Mouse (Mus musculus): ENCODE results near the gene Ldhd.
A peak's percentile ranks its signal among the peaks of the same experiment; 100 is the strongest.

Ldhd gene

DNA sequence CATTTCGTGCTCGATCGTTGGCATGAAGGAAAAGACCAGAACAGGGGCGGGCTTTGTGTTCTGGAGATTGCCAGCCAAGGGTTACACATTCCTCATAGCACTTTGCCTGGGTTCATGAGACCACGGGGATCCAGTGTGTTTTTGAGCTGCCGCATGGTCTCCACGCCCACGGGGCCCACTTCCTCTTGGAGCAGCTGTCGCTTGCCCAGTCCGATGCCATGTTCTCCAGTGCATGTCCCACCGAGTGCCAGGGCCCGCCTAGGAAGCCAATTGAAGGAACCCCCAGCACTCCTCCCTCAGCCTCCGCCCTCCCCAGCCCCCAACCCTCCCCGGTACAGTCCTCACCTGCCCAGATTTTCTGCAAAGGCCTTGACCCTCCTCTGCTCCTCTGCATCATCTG, 3.2 kb downstream of the Ldhd start:
- DNase-seq = peak in 1 of 2 experiments; percentile 13

DNA sequence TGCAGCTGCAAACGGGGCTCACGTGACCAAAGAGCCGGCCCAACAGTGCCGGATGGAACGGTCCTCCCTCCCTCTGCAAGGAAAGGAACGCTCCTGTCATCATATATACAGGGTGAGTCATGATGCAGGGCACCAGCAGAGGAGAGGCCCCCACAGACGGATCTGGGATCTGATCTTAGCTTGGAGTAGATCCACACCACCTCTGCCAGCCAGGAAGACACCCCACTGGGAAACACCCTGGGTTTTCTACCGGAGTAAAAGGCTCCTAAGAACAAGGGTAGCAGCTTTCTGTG, 3.7 kb downstream of the Ldhd start:
- no peak for DNase-seq

GRCm38 (mm10) chr8:111625694-111626527, 4.3 kb downstream of the Ldhd start:
- DNase-seq = peak; percentile 85

GRCm38 (mm10) chr8:111624853-111625221, 5.3 kb downstream of the Ldhd start:
- DNase-seq = no peak

- DNase-seq = peak; percentile 50 to 73
Observed at GRCm38 (mm10) chr8:111624081-111624852, 5.9 kb downstream of the Ldhd start.

GRCm38 (mm10) chr8:111622553-111622952, 7.6 kb downstream of the Ldhd start:
- DNase-seq = no peak

DNA sequence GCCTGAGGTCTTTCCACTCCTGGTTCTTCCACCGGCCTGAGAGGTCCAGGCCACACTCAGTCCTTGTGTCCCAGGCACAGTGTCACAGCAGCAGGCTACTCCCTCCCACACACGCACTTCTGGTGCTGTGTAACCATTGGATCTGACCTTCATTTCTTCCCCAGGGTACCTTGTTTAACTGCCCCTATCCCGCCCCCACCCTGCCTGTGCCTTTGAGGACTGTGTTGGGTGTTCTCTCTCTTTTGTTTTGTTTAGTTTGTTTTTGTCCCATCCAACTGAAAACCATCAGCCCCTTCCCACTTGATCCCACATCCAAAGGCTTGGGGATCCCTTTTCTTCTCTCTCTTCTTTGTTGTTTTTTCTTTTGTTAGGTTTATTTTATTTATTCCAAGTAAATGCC, 8.1 kb downstream of the Ldhd start:
- no peak for DNase-seq

GRCm38 (mm10) chr8:111619936-111620335, 10.2 kb downstream of the Ldhd start:
- peak in 1 of 2 experiments; percentile 11 for DNase-seq

DNA sequence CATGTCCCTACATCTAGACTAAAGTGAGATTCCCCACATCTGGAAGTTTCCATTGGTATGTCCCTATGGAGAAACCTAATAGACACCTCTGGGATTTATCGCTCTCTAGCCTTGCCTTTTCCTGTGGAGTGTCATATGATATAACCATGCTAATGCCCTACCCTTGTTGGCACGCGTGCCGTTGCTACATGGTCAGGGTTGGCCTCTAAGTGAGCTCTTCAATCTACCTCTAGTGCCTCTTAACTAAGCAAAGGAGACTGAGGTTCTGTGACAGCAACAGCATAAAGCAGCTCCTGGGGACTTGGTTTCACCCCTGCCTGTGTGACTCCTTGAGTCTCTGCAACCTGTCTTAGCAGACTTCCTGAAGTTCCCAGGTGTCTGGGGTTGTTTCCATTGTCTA, 11.9 kb downstream of the Ldhd start:
- DNase-seq = no peak

DNA sequence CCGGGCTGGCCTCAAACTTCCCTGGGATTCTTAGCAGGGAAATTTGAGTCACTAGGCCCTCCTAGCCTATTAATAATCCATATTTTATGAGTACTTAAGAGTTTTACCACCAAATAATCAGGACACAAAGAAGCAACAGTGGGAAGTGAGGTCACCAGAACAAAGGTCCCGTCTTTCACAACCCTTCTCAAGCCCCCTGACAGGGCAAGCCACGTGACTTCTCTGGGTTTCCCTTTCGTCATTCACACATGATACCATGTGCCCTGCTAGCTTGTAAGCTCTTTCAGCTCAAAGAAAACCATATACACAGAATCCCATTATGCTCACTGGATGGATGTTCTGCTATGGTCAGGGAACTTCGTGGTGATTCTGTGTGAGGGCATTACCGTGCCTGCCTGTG, 12.4 kb downstream of the Ldhd start:
- DNase-seq = no peak

GRCm38 (mm10) chr8:111614786-111615701, 15.1 kb downstream of the Ldhd start:
- no peak for DNase-seq

DNA sequence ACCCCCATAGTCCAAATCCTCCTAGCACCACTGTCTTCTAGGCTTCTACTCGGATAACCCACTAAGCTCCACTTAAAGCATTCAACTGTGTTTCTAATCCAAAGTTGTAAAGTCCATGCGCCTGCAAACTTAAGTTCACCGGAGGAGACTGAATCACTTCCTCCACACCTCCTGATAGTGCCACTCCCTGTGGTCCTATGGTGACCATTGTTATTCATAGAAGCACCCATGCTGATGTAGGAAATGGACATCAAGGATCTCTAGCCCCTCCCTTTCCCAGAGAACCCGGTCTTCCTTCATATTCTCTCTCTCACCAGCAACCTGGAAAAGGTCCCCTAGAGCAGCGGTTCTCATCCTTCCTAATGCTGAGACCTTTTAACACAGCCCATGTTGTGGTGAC, 17.0 kb downstream of the Ldhd start:
- no peak for DNase-seq

DNA sequence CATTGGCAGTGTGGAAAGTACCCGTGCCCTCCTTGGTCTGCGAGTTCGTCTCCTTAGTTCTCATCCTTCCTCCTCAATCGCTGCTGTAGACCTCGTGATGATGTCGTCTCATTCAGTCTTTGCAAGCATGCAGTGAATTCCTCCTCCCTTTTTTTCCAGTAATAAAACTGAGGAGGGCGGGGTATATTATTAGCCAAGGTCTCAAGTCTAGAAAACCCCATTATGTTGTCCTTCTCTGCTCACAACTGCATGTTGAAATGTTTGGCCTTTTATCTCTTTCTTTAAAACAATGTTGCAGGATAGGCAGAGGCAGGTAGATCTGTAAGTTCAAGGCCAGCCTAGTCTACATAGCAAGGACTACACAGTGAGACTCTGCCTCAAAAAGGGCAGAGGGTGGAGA, 22.8 kb downstream of the Ldhd start:
- DNase-seq = no peak

DNA sequence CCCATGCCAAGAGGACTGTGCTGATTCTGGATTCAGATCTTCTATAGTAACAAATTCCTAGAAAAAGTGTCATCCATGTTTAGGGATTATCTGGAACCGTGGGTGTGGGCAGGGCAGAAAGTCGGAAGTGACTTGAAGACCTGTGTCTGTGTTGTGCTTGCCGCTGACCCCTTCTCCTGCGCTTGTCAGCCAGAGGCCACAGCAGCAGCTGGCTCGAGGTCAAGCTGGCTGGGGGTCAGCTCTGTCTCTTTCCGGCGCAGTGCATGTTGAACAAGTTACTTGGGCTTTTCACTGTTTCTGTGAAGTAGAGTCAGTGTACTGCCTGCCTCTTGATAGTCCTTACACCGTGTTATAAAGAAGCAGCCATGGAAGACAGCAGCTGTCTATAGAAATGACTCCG, 23.2 kb downstream of the Ldhd start:
- peak in 1 of 2 experiments; percentile 50 for DNase-seq

DNA sequence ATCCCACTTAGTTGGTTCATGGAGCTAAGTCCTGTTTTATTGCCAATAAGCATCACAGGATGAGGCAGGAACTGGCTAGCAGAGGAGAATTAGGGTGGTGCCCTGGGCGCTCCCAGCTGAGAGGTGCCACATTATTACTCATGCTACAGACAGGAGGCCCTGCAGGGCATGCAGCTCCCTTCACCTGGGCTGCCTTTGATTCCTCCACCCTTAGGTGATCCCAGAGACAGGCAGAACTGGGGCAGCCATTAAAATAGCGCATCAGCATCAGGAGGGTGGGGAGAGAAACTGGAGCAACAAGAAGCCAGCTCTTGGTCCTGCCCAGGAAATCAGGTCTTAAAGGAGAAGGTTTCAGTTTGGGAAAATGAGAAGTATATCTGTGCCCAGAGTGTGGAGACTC, 25.2 kb downstream of the Ldhd start:
- no peak for DNase-seq

DNA sequence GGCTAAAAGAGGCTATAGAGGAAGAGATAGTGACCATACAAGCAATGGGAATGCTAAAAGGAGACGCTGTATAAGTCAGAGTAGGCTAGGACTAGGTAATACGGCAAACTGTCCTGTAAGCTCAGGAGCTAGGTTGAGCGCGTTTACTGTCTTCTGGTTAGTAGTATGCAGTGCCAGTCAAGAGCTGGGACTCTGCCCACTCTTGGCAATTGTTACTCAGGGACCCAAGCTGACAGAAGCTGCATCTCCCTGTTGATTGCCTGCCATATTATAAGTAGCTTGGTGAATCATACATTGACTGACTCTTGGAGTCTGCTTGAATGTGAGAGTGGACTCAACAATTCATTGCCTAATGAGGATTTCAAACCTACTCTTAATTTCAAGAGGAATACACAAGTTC, 28.1 kb downstream of the Ldhd start:
- no peak for DNase-seq

DNA sequence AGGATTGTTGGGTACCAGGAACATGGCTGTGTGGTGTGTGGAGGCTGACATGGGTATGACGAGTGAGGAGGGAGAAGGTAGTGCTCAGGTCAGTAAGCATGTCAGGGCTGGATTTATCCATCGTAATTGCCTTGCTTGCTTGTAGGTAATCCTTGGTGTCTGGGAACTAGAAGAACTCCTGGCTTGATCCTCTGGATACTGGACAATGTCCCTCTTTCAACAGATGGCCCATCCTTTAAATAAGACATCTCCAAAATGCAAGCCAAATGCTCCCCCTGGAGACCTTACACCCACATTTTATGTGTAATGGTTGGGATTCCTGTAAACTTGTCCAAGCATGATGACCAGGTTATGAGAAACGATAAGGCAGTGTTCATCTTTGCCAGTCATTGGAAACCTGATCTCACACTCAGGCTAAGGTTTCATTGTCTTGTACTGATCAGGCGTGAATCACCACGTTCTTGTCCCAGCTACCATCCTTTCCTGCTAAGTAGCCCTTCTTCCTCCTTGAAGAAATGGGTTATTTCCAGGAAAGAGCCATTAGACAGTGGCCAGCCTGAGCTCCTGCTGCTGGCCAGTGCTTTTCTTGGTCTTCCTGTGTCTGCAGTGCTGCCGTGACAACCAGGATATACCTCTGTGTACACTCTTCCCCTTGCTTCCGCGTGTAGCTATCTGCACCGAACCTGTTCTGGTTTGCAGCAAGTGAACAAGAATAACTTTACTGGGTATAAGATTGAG, 30.3 kb downstream of the Ldhd start:
- no peak for DNase-seq

- peak in 1 of 2 experiments; percentile 11 for DNase-seq
Observed at GRCm38 (mm10) chr8:111597310-111597709, 32.9 kb downstream of the Ldhd start.

DNA sequence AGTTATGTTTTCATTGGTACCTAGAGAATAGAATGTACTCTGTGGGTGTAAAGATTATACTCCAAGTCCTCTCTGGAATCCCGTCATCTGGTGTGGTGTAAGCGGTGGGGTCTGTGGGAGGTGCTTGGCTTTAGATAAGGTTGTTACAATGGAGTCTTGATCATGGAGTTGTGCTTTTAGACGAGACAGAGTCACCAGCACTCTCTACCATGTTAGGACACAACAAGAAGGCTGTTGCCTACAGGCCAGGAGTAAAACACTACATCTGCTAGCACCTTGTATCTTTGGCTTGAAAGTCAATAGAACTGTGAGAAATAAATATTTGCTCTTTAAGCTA, 33.7 kb downstream of the Ldhd start:
- no peak for DNase-seq

GRCm38 (mm10) chr8:111595712-111596484, 34.3 kb downstream of the Ldhd start:
- DNase-seq = peak; percentile 36 to 56

- DNase-seq = no peak
Observed at GRCm38 (mm10) chr8:111594951-111595350, 35.2 kb downstream of the Ldhd start.
